Mouse (Mus musculus) lung, postnatal 0 days (tissue): Measurements from ENCODE around the gene Rpl22l1.

Experiments
- CTCF ChIP-seq: IDR thresholded peaks from 2 replicates; pipeline ENCODE4 v1.5.1; 2016; ENCODE audit warnings: antibody characterized with exemption, mild to moderate bottlenecking
- EP300 ChIP-seq: IDR thresholded peaks from 2 replicates; pipeline ENCODE4 v1.6.1; 2016; ENCODE audit warnings: antibody characterized with exemption, mild to moderate bottlenecking, control low read depth

DNA sequence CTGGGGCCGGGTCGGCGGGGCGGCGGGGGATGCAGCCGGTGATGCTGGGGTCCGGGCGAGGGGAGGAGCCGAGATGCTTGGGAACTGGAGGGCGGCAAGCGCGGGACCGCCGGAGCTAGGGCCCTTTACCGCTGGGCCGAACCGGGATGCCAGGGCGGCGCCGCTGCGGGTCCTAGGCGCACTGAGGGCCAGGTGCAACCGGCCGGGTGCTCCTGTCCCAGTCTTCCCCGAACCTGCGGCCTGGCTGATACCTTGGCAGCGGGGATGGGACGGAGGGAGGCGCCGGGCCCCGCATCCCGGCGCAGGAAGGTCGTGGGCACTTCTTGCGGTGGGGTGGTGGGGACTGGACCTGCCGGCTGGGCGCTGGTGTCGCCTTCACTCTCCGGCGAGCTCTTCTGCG lies 23.8 kb upstream of the Rpl22l1 start:
- TF ChIP-seq CTCF = no peak
- TF ChIP-seq EP300 = no peak
